Mouse (Mus musculus): Measurements from ENCODE around the gene Slc43a1. TPM values are rescaled to one million over a fixed set of nuclear protein-coding genes. Genes with fewer than 3 reads are reported as not detected.
"Not testable (repeated sequence)": the region's sequence is repeated elsewhere in the genome, so short reads cannot be mapped to it uniquely, and the experiment has no call there.

Slc43a1 gene
- polyA plus RNA-seq, 1 experiment from 2014 or later, result 18.8 TPM

DNA sequence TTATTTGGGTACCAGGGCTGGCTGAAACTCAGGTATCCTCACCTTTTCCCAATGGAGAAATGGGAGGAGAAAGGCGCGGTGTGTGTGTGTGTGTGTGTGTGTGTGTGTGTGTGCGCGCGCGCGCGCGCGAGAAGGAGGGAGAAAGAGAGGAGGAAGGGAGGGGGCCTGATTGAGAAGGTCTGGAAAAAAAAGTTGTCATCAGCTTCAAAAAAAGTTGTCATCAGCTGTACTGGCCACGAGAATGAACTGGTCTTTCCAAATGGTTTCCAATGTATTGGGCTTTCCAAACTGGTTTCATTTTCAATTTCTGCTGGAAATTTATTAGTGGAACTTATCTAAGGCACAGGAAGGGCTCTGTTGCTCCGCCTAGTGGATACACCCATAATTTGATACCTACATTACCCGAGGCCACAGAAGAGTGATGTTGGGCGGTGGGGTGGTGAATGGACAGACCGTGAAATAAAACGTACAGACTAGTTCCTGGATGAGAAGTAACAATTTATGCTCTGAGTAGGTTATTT, 39.5 kb upstream of the Slc43a1 start:
- TF ChIP-seq CTCF (IDR thresholded peaks at IDR 0.05; ENCODE audit: low read depth), result peak; percentile 82
- Histone ChIP-seq H3K9ac (peak overlapping the region; percentile 62), H3K9me3 (ENCODE audit: low read depth, low read length) (no peaks in the 10 kb centered on the region), H3K4me2 (peak overlapping the region; percentile 97), H3K27ac (ENCODE audit: low read depth) (peak overlapping the region; percentile 46; the same call in 1 of the 2 replicates), H3K36me3 (ENCODE audit: insufficient read depth) (no peaks in the 10 kb centered on the region), H3K27me3 (ENCODE audit: insufficient read depth, low read length) (no peaks in the 10 kb centered on the region), H3K4me1 (ENCODE audit: insufficient read depth) (no peaks in the 10 kb centered on the region), H3K4me3 (ENCODE audit: low read depth, low read length) (peak overlapping the region; percentile 69)
- under 1% methylated on average over 16 of the region's 16 CpGs for WGBS
- ATAC-seq (ENCODE audit: insufficient read depth), result peak; percentile 76
- peak; percentile 93 for DNase-seq

DNA sequence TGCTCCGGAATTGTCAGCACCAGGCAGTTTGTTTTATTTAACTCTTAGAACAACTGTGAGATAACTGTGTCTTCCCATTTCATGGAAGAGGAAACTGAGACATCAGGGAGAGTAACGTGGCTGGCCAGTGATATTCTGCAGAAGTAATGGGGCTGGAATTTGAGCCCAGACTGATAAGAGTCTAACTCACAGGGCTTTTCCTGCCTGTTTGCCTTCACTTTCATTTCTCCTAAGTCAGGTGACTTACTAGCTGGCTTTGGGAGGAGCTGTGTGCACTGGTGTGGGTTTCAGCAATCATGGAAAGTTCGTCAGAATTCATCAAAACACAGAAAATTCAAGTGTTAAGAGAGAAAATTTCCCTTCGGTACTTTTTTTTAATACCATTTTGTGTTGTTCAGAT, 38.3 kb upstream of the Slc43a1 start:
- Histone ChIP-seq H3K27me3 (ENCODE audit: insufficient read depth, low read length) (no peaks in the 10 kb centered on the region), H3K27ac (ENCODE audit: low read depth) (no peak overlapping the region), H3K9me3 (ENCODE audit: low read depth, low read length) (no peaks in the 10 kb centered on the region), H3K9ac (no peak overlapping the region), H3K4me1 (ENCODE audit: insufficient read depth) (no peaks in the 10 kb centered on the region), H3K36me3 (ENCODE audit: insufficient read depth) (no peaks in the 10 kb centered on the region), H3K4me2 (peak overlapping the region; percentile 27; the same call in 1 of the 2 replicates), H3K4me3 (ENCODE audit: low read depth, low read length) (peak overlapping the region; percentile 69; the same call in 1 of the 2 replicates)
- ATAC-seq (ENCODE audit: insufficient read depth) (no peak), DNase-seq (no peak)
- TF ChIP-seq CTCF (IDR thresholded peaks at IDR 0.05; ENCODE audit: low read depth), result no peak
- 70% methylated on average over 4 of the region's 4 CpGs for WGBS

DNA sequence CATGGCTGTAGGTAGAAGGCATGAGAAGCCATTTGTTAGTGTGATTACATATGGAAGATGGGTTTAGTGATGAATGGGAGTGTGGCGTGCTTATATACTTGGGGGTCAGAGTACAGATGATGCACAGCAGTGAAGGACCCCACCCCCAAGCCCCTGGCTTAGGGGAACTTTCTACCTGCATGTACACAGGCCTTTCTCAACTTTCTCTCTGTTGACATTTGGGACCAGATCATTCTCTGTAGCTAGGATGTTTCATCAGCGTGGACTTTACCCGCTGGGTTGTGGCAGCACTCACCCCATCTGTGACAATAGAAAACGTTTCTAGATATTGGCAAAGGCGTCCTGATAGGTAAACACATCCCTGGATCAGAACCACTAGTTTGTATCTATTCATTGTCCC, 37.4 kb upstream of the Slc43a1 start:
- WGBS, result 79% methylated on average over 5 of the region's 5 CpGs
- not testable (repeated sequence) for H3K4me2 ChIP-seq; H3K4me1 ChIP-seq (ENCODE audit: insufficient read depth); H3K27ac ChIP-seq (ENCODE audit: low read depth); H3K9me3 ChIP-seq (ENCODE audit: low read depth, low read length); H3K27me3 ChIP-seq (ENCODE audit: insufficient read depth, low read length); DNase-seq; H3K9ac ChIP-seq; ATAC-seq (ENCODE audit: insufficient read depth); H3K36me3 ChIP-seq (ENCODE audit: insufficient read depth); H3K4me3 ChIP-seq (ENCODE audit: low read depth, low read length)

DNA sequence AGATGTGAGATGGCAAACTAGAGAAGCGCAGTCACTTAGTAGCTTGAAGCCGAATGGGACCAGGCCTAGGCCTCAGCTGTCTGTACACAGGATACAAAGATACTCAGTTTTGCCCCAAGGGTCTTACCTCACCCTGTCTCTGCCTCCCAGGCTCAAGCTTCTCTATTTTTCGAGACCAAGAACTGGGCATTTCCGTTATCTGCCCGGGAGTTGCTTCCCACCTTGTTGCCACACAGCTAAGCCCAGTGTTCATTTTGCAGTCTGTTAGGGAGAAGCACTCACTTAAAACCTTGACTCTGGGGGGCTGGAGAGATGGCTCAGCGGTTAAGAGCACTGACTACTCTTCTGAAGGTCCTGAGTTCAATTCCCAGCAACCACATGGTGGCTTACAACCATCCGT, 34.7 kb upstream of the Slc43a1 start:
- Histone ChIP-seq H3K9me3 (ENCODE audit: low read depth, low read length) (no peaks in the 10 kb centered on the region), H3K4me2 (no peak overlapping the region), H3K4me3 (ENCODE audit: low read depth, low read length) (no peak overlapping the region), H3K27me3 (ENCODE audit: insufficient read depth, low read length) (no peaks in the 10 kb centered on the region), H3K4me1 (ENCODE audit: insufficient read depth) (no peaks in the 10 kb centered on the region), H3K9ac (no peak overlapping the region), H3K36me3 (ENCODE audit: insufficient read depth) (no peaks in the 10 kb centered on the region), H3K27ac (ENCODE audit: low read depth) (no peak overlapping the region)
- ATAC-seq (ENCODE audit: insufficient read depth) (no peak), DNase-seq (no peak)
- WGBS, result 82% methylated on average over 7 of the region's 7 CpGs
- TF ChIP-seq CTCF (IDR thresholded peaks at IDR 0.05; ENCODE audit: low read depth), result no peak

DNA sequence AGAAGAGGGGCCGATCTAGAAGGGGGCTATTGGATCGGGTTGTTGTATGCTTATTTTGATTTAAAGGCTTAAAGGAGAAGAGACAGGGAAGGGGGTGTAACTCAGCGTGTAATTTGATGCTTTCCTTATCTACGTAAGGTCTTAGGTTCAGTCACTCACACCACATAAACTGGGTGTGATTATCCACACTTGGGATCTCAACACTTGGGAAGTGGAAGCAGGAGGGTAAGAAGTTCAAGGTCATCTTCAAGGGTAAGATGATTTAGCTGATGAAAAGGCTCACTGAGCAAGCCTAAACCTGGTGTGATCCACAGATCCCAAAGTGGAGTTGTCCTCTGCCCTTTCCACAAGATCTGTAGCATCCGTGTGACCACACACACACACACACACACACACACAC, 32.1 kb upstream of the Slc43a1 start:
- DNase-seq (no peak), ATAC-seq (ENCODE audit: insufficient read depth) (no peak)
- Histone ChIP-seq H3K27ac (ENCODE audit: low read depth) (no peak overlapping the region), H3K36me3 (ENCODE audit: insufficient read depth) (no peaks in the 10 kb centered on the region), H3K4me2 (no peak overlapping the region), H3K9ac (no peak overlapping the region), H3K4me1 (ENCODE audit: insufficient read depth) (no peaks in the 10 kb centered on the region), H3K4me3 (ENCODE audit: low read depth, low read length) (no peak overlapping the region), H3K27me3 (ENCODE audit: insufficient read depth, low read length) (no peaks in the 10 kb centered on the region), H3K9me3 (ENCODE audit: low read depth, low read length) (no peaks in the 10 kb centered on the region)
- TF ChIP-seq CTCF (IDR thresholded peaks at IDR 0.05; ENCODE audit: low read depth), result no peak
- 37% methylated on average over 5 of the region's 5 CpGs for WGBS

DNA sequence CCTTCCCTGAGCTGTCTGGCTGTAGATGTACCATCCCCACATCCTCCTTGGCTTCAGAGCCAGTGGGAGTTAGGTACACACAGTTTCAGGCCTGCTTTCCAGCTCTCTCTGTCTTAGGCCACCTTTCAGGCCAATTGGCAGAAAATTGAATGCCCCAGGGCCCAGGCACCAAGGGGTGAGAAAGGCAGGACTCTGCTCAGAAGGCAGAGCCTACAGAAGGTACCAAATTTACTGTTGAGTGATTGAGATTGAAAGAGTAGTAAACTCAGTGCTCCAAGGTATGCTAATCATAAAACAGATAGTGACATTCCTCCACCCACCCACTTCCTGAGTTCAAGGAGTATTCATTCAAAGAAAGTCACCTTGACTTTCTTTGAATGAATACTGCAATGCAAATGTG, 29.3 kb upstream of the Slc43a1 start:
- H3K4me1 ChIP-seq (ENCODE audit: insufficient read depth), result no peaks in the 10 kb centered on the region
- H3K9me3 ChIP-seq (ENCODE audit: low read depth, low read length), result no peaks in the 10 kb centered on the region
- H3K9ac ChIP-seq, result no peak overlapping the region
- no peak overlapping the region for H3K4me2 ChIP-seq
- no peak overlapping the region for H3K27ac ChIP-seq (ENCODE audit: low read depth)
- H3K36me3 ChIP-seq (ENCODE audit: insufficient read depth), result no peaks in the 10 kb centered on the region
- TF ChIP-seq CTCF (IDR thresholded peaks at IDR 0.05; ENCODE audit: low read depth), result no peak
- no peaks in the 10 kb centered on the region for H3K27me3 ChIP-seq (ENCODE audit: insufficient read depth, low read length)
- no peak for ATAC-seq (ENCODE audit: insufficient read depth)
- DNase-seq, result no peak
- H3K4me3 ChIP-seq (ENCODE audit: low read depth, low read length), result no peak overlapping the region

DNA sequence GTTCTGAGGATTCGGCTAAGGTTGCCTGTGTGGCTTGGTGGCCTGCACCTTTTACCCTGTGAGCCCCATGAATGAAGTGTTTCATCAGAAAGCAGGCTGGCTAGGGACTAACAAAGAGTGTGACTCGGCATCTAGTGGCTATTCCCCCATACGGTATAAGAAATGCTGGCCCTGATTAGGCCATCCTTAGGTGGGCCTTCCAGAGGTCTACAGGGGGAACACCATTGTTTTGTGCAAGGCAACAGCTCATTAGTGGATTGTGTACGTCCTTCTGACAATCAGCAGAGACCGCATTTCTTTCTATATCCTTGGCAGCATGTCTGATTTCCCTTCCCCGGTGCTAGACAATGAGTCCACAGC, 28.1 kb upstream of the Slc43a1 start:
- no peaks in the 10 kb centered on the region for H3K36me3 ChIP-seq (ENCODE audit: insufficient read depth)
- H3K4me3 ChIP-seq (ENCODE audit: low read depth, low read length), result no peak overlapping the region
- DNase-seq (no peak), ATAC-seq (ENCODE audit: insufficient read depth) (no peak; the same call in 1 of the 2 replicates)
- H3K27ac ChIP-seq (ENCODE audit: low read depth), result 0 out of 2 replicates have a peak overlapping the region, but pooled peaks have one; percentile 30
- no peaks in the 10 kb centered on the region for H3K4me1 ChIP-seq (ENCODE audit: insufficient read depth)
- H3K9ac ChIP-seq, result no peak overlapping the region
- H3K9me3 ChIP-seq (ENCODE audit: low read depth, low read length), result no peaks in the 10 kb centered on the region
- no peaks in the 10 kb centered on the region for H3K27me3 ChIP-seq (ENCODE audit: insufficient read depth, low read length)
- TF ChIP-seq CTCF (IDR thresholded peaks at IDR 0.05; ENCODE audit: low read depth), result no peak
- peak overlapping the region; percentile 58 for H3K4me2 ChIP-seq
- WGBS, result 70% methylated on average over 6 of the region's 6 CpGs

All from lung, embryonic 14.5 days (tissue).